Mouse (Mus musculus) right cerebral cortex, adult 2 months (tissue): ENCODE measurements at regions not wholly inside any gene's neighbourhood (a gene's known extent, or its start where the extent isn't known, plus 50 kb on each side); places are given as distances from the start of the nearest gene placed in this dataset.

Source experiments
- DNase-seq, 2 experiments: peaks; one replicate each; pipeline ENCODE4 v3.0.0; 2021 to 2022; ENCODE audit warnings: low spot score in 2 of 2

DNA sequence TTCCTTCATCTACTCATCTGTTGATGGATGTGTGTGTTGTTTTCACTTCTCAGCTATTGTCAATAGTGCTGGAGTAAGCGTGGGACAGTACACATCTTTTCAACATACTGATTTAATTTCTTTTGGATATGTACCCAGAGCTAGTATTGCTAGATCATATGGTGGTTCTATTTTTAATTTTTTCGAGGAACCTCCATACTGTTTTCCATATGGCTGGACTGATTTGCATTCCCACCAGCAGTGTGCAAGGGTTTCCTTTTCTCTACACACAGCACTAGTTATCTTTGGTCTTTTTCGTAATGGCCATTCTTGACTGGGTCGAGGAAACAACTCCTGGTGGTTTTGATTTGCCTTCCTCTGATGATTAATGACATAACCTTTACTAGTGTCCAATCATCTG, 943.0 kb downstream of the Gsdmc2 start:
- no peak for DNase-seq

- no peak for DNase-seq
These were observed 955.2 kb downstream of the Gsdmc2 start for GRCm38 (mm10) chr15:62889798-62890197.

DNA sequence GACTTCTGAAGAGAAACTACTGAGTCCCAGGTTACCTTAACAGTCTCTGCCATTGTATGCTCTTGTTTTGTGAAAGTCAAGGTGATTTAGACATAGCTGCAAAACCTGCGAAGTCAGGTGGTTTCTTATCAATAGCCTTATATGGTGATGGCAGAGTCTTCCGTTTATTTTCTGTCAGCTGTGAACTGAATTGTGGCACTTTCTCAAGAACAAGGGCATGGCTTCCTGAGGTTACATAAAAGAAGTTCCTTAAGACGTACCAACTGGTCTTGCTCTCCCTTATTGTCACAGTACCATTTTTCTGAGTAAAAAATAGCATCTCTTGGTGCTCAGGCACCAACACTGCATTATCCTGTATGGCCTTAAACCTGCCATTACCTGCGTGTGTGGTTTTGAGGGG, 959.6 kb downstream of the Gsdmc2 start:
- no peak for DNase-seq

DNA sequence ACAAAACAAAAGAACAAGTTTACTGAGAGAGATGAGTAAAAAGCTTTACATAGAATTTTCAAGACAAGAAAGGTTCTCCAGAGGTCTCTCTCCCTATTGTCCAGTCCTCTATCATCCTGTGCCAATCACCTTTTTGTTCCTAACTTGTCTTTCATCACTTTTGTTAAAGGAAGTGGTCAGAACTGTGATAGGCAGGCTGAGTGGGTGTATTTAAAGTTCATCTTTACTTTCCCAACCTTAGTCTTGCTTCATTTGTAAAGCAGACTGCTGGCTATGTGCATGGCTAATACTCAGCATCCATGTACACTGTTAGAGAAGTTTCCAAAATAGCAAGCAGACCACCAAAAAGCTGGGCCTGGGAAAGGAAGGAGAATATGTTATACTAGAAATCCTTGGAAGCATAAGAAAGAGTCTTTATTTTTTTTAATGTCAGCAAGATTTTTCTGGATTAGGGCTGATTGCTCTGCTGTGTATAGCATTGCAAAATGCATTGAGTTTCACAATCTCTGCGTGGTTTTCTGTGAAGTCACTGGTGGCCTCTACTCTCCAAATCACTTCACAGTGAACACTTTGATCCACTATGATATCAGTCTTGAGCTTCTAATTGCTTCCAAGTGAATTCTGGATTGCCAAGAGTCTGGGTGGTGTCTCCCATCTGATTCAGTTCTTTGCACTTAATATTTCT, 973.8 kb downstream of the Gsdmc2 start:
- DNase-seq, result no peak

DNA sequence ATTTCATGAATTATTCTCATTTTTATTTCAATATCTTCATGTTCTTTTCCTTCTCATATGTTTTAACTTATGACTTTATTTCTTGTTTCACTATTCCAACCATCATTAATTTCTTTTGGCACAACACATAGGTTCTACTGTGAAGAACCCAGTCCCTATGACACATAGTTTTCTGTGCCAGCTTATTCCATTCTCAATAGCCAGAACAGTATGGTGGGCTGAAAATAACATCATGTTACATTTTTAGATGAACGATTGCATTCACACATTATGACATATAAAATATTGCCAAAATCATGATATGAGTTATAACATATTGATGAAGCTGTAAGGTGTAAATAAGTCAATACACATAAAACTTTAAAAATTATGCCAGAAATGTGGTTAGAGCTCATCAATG, 982.4 kb downstream of the Gsdmc2 start:
- DNase-seq, result no peak

DNA sequence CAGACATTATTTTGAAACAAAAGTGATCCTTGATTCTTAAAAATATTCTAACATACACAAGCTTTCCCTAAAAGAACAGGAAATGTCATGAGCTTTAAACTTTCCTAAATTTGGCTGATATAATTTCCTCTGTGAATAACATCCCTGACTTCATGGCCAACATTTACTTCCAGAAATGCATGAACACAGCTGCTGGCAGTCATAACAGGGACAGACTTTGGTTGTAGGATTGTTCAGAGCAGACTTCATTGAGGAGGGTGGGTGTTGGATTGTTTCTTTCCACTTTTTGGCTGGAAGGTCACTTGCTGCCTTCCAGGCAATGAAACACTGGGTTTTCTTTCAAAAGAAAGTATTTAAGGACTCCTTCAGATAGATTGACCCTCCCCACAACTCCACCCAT, 983.6 kb downstream of the Gsdmc2 start:
- no peak for DNase-seq

- DNase-seq, result no peak
These were observed 995.7 kb downstream of the Gsdmc2 start for GRCm38 (mm10) chr15:62849326-62849725.

- no peak for DNase-seq
These were observed 999.1 kb downstream of the Gsdmc2 start for GRCm38 (mm10) chr15:62845884-62846283.

DNA sequence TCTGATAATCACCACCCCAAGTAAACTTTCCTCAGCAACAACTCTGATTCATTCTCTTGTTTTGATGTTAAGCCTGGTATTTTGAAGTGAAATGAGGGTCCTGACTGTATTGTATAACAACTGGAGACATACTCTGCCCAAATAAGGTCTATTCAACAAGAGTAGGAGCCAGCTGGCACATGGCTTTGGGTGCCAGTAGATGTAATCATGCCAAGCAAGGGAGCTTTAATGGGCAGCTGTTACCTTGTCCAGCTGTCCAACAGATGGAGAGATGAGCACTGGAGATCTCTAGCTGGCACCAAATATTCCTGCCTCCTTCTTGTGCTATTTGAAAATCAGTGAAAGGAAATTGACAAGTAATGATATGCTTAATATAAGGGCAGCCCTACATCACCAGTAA, 1019.4 kb downstream of the Gsdmc2 start:
- no peak for DNase-seq

DNA sequence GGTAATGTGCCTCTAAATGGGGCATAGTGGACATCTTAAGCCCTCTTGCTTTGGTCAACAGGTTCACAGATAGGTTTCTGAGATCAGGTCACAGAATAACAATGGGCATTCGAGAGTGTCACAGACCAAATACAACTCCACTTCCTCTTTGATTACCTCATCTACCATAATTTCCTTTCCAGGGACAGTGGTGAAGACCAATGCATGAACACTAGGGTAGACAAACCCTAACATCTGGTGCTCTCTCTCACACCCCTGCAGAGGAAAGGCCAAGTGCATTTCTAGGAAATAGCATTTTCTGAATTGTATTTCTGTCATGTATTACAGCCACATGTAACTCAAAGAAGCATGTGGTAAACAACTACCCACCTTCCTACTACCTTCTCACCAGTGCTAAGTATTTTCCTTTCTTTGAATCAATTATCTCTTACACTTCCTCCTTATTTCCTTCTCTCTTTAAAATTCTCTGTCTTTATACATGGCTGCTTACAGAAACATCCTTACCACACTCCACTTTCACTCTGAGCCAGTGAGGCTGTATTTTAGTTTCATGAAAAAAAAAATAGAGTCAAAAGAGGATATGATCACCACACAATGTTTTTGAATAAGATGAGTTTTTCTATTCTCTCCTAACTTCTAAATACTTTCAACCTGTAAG, 1021.0 kb downstream of the Gsdmc2 start:
- DNase-seq, result no peak

- no peak for DNase-seq
These were observed 1022.7 kb downstream of the Gsdmc2 start for GRCm38 (mm10) chr15:62822305-62822704.

DNA sequence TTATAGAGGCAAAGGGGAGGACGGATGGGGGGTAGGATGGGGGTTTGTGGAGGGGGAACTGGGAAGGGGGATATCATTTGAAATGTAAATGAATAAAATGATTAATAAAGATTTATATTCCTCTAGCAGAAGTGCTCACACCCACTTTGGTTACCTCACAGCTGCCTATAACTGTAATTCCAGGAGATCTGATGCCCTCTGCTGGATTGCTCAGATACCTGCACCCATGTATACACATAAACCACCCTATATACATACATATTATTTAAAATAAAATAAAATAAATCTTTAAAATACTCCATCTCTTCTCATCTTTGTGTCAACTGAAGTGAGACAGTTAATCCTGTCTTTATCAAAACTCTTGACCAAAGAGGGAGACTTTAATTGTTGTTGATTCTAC, 1031.9 kb downstream of the Gsdmc2 start:
- no peak for DNase-seq

- DNase-seq, result peak; percentile 3 to 4
These were observed 1033.0 kb downstream of the Gsdmc2 start for GRCm38 (mm10) chr15:62812026-62812425.

DNA sequence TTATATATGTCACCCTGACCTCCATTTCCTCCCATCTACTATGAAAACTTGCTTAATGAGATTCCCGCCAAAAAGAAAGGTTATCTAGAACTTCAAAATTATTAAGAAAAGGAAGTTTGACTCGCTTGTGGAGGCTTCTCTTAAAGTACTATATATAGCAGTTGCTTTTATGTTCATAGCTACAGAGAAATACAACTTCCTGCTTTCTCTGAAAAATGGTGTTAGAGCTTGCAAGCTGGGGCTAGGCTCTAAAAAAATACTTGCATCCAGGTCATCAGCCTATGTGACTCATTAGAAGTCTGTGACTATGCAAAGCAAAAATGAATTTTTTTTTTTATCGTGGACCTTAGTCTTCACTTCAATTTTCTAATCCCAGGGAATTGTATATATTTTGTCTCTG, 1035.7 kb downstream of the Gsdmc2 start:
- DNase-seq, result no peak

GRCm38 (mm10) chr15:62808087-62808808, 1036.7 kb downstream of the Gsdmc2 start:
- DNase-seq, result no peak

DNA sequence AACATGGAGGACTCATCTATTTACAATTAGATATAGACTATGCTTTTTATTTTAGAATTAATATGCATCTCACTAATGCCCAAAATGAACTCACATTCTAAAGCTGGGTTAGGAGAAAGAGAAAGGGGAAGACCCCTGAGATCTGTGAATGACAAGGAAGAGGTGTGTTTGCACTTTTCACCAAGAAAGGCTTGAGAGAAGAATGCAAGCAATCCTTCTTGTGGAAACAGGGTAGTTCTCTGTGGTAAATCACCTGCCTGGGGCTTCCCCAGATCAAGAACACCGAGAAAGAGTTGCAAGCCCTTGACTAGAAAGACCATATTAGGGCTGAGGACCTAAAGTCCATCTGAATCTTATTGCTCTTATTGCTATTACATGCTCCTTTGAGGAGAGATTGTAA, 1037.6 kb downstream of the Gsdmc2 start:
- DNase-seq, result no peak

DNA sequence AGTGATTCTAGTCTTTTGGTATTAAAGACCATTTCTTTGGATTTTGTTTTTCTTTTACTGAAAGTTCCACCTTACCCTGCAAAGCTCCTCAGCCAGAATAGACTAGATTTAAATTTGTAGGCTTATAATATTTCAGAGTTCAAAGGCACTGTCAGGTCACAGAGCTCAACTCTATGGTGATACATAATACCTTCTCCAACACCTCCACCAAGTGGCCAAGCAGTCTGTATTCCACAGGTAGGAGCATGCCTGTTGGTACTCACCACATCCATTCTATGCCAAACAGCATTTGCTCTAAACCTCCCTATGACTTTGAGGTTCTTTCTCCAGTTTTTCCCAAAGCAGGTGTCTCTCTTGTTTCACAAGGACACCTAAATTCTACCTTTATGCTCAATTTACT, 1042.2 kb downstream of the Gsdmc2 start:
- DNase-seq, result no peak

GRCm38 (mm10) chr15:62798731-62799130, 1046.2 kb downstream of the Gsdmc2 start:
- no peak for DNase-seq

- DNase-seq, result no peak
These were observed 1051.4 kb downstream of the Gsdmc2 start for GRCm38 (mm10) chr15:62793569-62793968.

DNA sequence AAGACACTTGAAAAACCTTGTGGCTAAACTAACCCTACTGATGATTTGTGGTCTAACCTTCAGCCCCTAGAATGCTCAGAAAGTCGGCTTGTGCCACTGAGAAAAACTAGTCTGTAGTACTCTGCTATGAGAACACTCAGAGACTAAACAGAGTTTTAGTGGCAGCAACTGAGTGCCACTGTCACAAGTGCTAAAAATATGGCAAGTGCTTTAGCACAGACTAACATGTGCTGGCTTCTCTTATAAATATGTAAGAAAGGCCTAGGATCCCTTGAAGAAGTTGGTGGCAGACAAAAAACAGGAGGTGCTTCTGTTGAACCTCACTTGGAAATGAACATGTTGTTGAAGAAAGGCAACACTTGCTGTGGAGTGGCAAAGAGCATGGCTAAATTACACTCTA, 1052.9 kb downstream of the Gsdmc2 start:
- DNase-seq, result no peak

GRCm38 (mm10) chr15:62787753-62788152, 1057.2 kb downstream of the Gsdmc2 start:
- DNase-seq, result no peak

GRCm38 (mm10) chr15:62786315-62786714, 1058.7 kb downstream of the Gsdmc2 start:
- no peak for DNase-seq
